Mouse (Mus musculus): ENCODE data around the gene Cyth1.

DNA sequence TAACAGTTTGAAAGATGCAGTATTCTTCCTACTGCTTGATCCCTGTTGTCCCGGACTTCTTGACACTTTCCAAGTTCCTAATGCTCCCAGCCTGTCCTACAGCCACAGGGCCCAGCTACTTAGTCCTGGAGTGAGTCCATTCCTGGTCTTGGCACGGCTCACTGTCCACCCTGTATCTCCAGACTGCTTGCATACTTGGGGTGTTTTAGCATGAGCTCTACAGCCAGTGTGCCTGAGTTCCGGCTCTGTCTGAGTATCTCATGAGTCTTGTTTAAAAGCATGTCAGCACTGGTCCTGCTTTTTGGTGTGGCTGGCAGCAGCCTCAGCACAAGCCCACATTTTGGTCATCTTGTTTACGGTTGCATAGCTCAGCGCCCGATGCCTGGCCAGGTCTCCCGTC is 73.6 kb downstream of the Cyth1 start:
- no peak for TF ChIP-seq GATA1 (IDR thresholded peaks at IDR 0.05; ENCODE audit: low read length)
- TF ChIP-seq TAL1 (IDR thresholded peaks at IDR 0.05; ENCODE audit: low read length), result no peak

All from erythroblast, embryonic 14.5 days (primary cell).